Mouse (Mus musculus) limb, embryonic 13.5 days (tissue): Measurements from ENCODE around the gene Klhl32. TPM values are rescaled to one million over a fixed set of nuclear protein-coding genes. Genes with fewer than 3 reads are reported as not detected.
A peak's percentile ranks its signal among the peaks of the same experiment; 100 is the strongest.
"Not testable (repeated sequence)": the region's sequence is repeated elsewhere in the genome, so short reads cannot be mapped to it uniquely, and the experiment has no call there.

Experiments used
- ATAC-seq: fragments of 200-750 bp; cut with Nextera tagmentation; 2 replicates; pipeline ENCODE4 v1.8.0; 2017; ENCODE audit warnings: low read depth, moderate number of reproducible peaks, moderate TSS enrichment; ENCODE audit not compliant: low FRiP score
- H3K27ac ChIP-seq: fragments of 300-500 bp; sonication (generic); 2 replicates; pipeline ENCODE4 v1.5.1; 2015; ENCODE audit warnings: inconsistent platforms, mild to moderate bottlenecking, moderate library complexity
- H3K27me3 ChIP-seq: fragments of 300-500 bp; sonication (generic); 2 replicates; pipeline ENCODE4 v1.6.1; 2015; ENCODE audit warnings: mild to moderate bottlenecking, inconsistent platforms
- H3K36me3 ChIP-seq: fragments of 300-500 bp; sonication (generic); 2 replicates; pipeline ENCODE4 v1.6.1; 2015; ENCODE audit warnings: inconsistent platforms, mild to moderate bottlenecking, moderate library complexity
- H3K4me1 ChIP-seq: fragments of 300-500 bp; sonication (generic); 2 replicates; pipeline ENCODE4 v1.6.1; 2015; ENCODE audit warnings: inconsistent platforms
- H3K4me2 ChIP-seq: fragments of 300-500 bp; sonication (generic); replicated peaks from 2 replicates; pipeline ENCODE4 v1.6.1; 2015; ENCODE audit warnings: inconsistent platforms, mild to moderate bottlenecking, moderate library complexity
- H3K4me3 ChIP-seq: fragments of 300-500 bp; sonication (generic); 2 replicates; pipeline ENCODE4 v1.5.1; 2015; ENCODE audit warnings: moderate library complexity, mild to moderate bottlenecking, inconsistent platforms
- H3K9ac ChIP-seq: fragments of 300-500 bp; sonication (generic); 2 replicates; pipeline ENCODE4 v1.6.1; 2015; ENCODE audit warnings: mild to moderate bottlenecking, inconsistent platforms
- H3K9me3 ChIP-seq: fragments of 300-500 bp; sonication (generic); 2 replicates; pipeline ENCODE4 v1.6.1; 2016; ENCODE audit warnings: inconsistent platforms
- WGBS: fragments of 180-500 bp; shearing (Covaris S2); methylation state at CpG from one replicate; pipeline ENCODE4 v1.1.7; 2015; 5-methylcytosine and 5-hydroxymethylcytosine counted together
- polyA plus RNA-seq: library from polyadenylated mRNA; unstranded; fragments of >200 nt; fragmentation: Nextera tagmentation; extraction: Ambion mirVana; gene quantifications from 2 replicates; pipeline ENCODE4 v1.2.1, GENCODE M21; 2015

Klhl32 gene
- polyA plus RNA-seq, 1 experiment from 2014 or later = 5.3 TPM

GRCm38 (mm10) chr4:24714367-24714766, 136.6 kb downstream of the Klhl32 start:
- no peaks in the 10 kb centered on the region for H3K36me3 ChIP-seq
- no peak overlapping the region for H3K9ac ChIP-seq
- no peak overlapping the region for H3K4me2 ChIP-seq
- no peaks in the 10 kb centered on the region for H3K27me3 ChIP-seq
- H3K9me3 ChIP-seq = no peaks in the 10 kb centered on the region
- no peaks in the 10 kb centered on the region for H3K4me1 ChIP-seq
- no peak for ATAC-seq
- no peak overlapping the region for H3K27ac ChIP-seq
- H3K4me3 ChIP-seq = no peak overlapping the region
- 84% methylated on average over 10 of the region's 10 CpGs for WGBS

- H3K27me3 ChIP-seq = no peaks in the 10 kb centered on the region
- no peak for ATAC-seq
These were observed 152.3 kb downstream of the Klhl32 start for GRCm38 (mm10) chr4:24698528-24699117.

GRCm38 (mm10) chr4:24680080-24680479, 170.8 kb downstream of the Klhl32 start:
- H3K9me3 ChIP-seq = no peaks in the 10 kb centered on the region
- no peak overlapping the region for H3K9ac ChIP-seq
- no peaks in the 10 kb centered on the region for H3K36me3 ChIP-seq
- H3K4me1 ChIP-seq = no peaks in the 10 kb centered on the region
- no peak overlapping the region for H3K27ac ChIP-seq
- 89% methylated on average over 2 of the region's 2 CpGs for WGBS
- H3K4me3 ChIP-seq = no peak overlapping the region
- no peak overlapping the region for H3K4me2 ChIP-seq
- no peaks in the 10 kb centered on the region for H3K27me3 ChIP-seq
- no peak for ATAC-seq

More at GRCm38 (mm10) chr4:24698528-24699117, 152.3 kb downstream of the Klhl32 start:
- Histone ChIP-seq H3K27ac (no peak overlapping the region), H3K9me3 (no peaks in the 10 kb centered on the region), H3K36me3 (no peaks in the 10 kb centered on the region), H3K4me3 (no peak overlapping the region), H3K4me1 (no peaks in the 10 kb centered on the region), H3K9ac (no peak overlapping the region), H3K4me2 (no peak overlapping the region)
- 65% methylated on average over 7 of the region's 7 CpGs for WGBS

GRCm38 (mm10) chr4:24670007-24670406, 180.9 kb downstream of the Klhl32 start:
- Histone ChIP-seq H3K27me3 (no peaks in the 10 kb centered on the region), H3K4me3 (no peak overlapping the region), H3K4me2 (no peak overlapping the region), H3K36me3 (no peaks in the 10 kb centered on the region), H3K4me1 (no peaks in the 10 kb centered on the region), H3K9me3 (no peaks in the 10 kb centered on the region), H3K27ac (no peak overlapping the region), H3K9ac (no peak overlapping the region)
- no peak for ATAC-seq
- 89% methylated on average over 10 of the region's 10 CpGs for WGBS

GRCm38 (mm10) chr4:24659218-24659617, 191.7 kb downstream of the Klhl32 start:
- Histone ChIP-seq H3K27ac (no peak overlapping the region), H3K36me3 (no peaks in the 10 kb centered on the region), H3K4me3 (no peak overlapping the region), H3K27me3 (no peaks in the 10 kb centered on the region), H3K9me3 (no peaks in the 10 kb centered on the region), H3K4me2 (no peak overlapping the region), H3K4me1 (no peaks in the 10 kb centered on the region), H3K9ac (no peak overlapping the region)
- WGBS = 72% methylated on average over 6 of the region's 6 CpGs
- ATAC-seq = no peak

- not testable (repeated sequence) for H3K27me3 ChIP-seq, H3K4me2 ChIP-seq, H3K4me3 ChIP-seq, H3K36me3 ChIP-seq, ATAC-seq, H3K9me3 ChIP-seq, H3K9ac ChIP-seq, H3K27ac ChIP-seq, H3K4me1 ChIP-seq
- WGBS = 91% methylated on average over 7 of the region's 8 CpGs
These were observed 206.2 kb downstream of the Klhl32 start for GRCm38 (mm10) chr4:24644735-24645134.

GRCm38 (mm10) chr4:24642306-24642705, 208.6 kb downstream of the Klhl32 start:
- H3K9me3 ChIP-seq = no peaks in the 10 kb centered on the region
- no peaks in the 10 kb centered on the region for H3K4me1 ChIP-seq
- 86% methylated on average over 2 of the region's 2 CpGs for WGBS
- no peak overlapping the region for H3K4me2 ChIP-seq
- H3K27me3 ChIP-seq = no peaks in the 10 kb centered on the region
- no peak overlapping the region for H3K9ac ChIP-seq
- H3K27ac ChIP-seq = no peak overlapping the region
- H3K36me3 ChIP-seq = no peaks in the 10 kb centered on the region
- no peak overlapping the region for H3K4me3 ChIP-seq
- ATAC-seq = no peak

- no peak for ATAC-seq
These were observed 219.6 kb downstream of the Klhl32 start for GRCm38 (mm10) chr4:24631177-24631911.

GRCm38 (mm10) chr4:24630430-24630829, 220.5 kb downstream of the Klhl32 start:
- 68% methylated on average over 2 of the region's 2 CpGs for WGBS
- no peak for ATAC-seq
- H3K27ac ChIP-seq = no peak overlapping the region

More at GRCm38 (mm10) chr4:24631177-24631911, 219.6 kb downstream of the Klhl32 start:
- Histone ChIP-seq H3K36me3 (no peaks in the 10 kb centered on the region), H3K27me3 (no peaks in the 10 kb centered on the region), H3K4me2 (no peak overlapping the region), H3K4me3 (no peak overlapping the region), H3K27ac (no peak overlapping the region), H3K4me1 (no peaks in the 10 kb centered on the region), H3K9me3 (no peaks in the 10 kb centered on the region), H3K9ac (no peak overlapping the region)
- WGBS = 66% methylated on average over 9 of the region's 9 CpGs

GRCm38 (mm10) chr4:24627871-24628270, 223.1 kb downstream of the Klhl32 start:
- no peaks in the 10 kb centered on the region for H3K27me3 ChIP-seq
- no peak overlapping the region for H3K27ac ChIP-seq
- H3K9me3 ChIP-seq = no peaks in the 10 kb centered on the region
- H3K4me3 ChIP-seq = no peak overlapping the region
- H3K36me3 ChIP-seq = no peaks in the 10 kb centered on the region
- 50% methylated on average over 1 of the region's 1 CpGs for WGBS
- H3K4me2 ChIP-seq = no peak overlapping the region
- ATAC-seq = no peak; the same call in 1 of the 2 replicates
- H3K9ac ChIP-seq = no peak overlapping the region
- H3K4me1 ChIP-seq = no peaks in the 10 kb centered on the region

More at GRCm38 (mm10) chr4:24630430-24630829, 220.5 kb downstream of the Klhl32 start:
- Histone ChIP-seq H3K4me1 (no peaks in the 10 kb centered on the region), H3K4me3 (no peak overlapping the region), H3K9me3 (no peaks in the 10 kb centered on the region), H3K36me3 (no peaks in the 10 kb centered on the region), H3K9ac (no peak overlapping the region), H3K27me3 (no peaks in the 10 kb centered on the region), H3K4me2 (no peak overlapping the region)

GRCm38 (mm10) chr4:24626686-24627085, 224.2 kb downstream of the Klhl32 start:
- ATAC-seq = no peak
- H3K9me3 ChIP-seq = no peaks in the 10 kb centered on the region
- no peak overlapping the region for H3K9ac ChIP-seq

GRCm38 (mm10) chr4:24625951-24626584, 224.9 kb downstream of the Klhl32 start:
- H3K27me3 ChIP-seq = no peaks in the 10 kb centered on the region
- WGBS = 73% methylated on average over 13 of the region's 13 CpGs
- no peaks in the 10 kb centered on the region for H3K36me3 ChIP-seq
- H3K27ac ChIP-seq = no peak overlapping the region
- ATAC-seq = peak; percentile 33; the same call in 1 of the 2 replicates
- H3K9ac ChIP-seq = no peak overlapping the region
- H3K4me2 ChIP-seq = no peak overlapping the region
- no peak overlapping the region for H3K4me3 ChIP-seq
- H3K9me3 ChIP-seq = no peaks in the 10 kb centered on the region
- 0 out of 2 replicates have a peak, but pooled peaks cover 5% of the 10 kb centered on the region for H3K4me1 ChIP-seq

More at GRCm38 (mm10) chr4:24626686-24627085, 224.2 kb downstream of the Klhl32 start:
- Histone ChIP-seq H3K4me3 (no peak overlapping the region), H3K27me3 (no peaks in the 10 kb centered on the region), H3K4me2 (no peak overlapping the region), H3K4me1 (0 out of 2 replicates have a peak, but pooled peaks cover under 1% of the 10 kb centered on the region), H3K36me3 (no peaks in the 10 kb centered on the region), H3K27ac (no peak overlapping the region)
- 72% methylated on average over 4 of the region's 4 CpGs for WGBS
